Mouse (Mus musculus) heart, postnatal 36 days (tissue): Measurements from ENCODE around the gene Cnot2. TPM values are rescaled to one million over a fixed set of nuclear protein-coding genes. Genes with fewer than 3 reads are reported as not detected.

Source experiments
- DNase-seq, 2 experiments: peaks; one replicate each; pipeline ENCODE4 v3.0.0; 2021 to 2022
- intact Hi-C: fragments of 180-260 bp; cut with DNase I; formaldehyde crosslinking; loops from one replicate; pipeline ENCODE4 v1.15.1; 2025
- microRNA-seq, 2 experiments: library from miRNA; unstranded; fragments of <30 nt; microRNA quantifications; one replicate each; pipeline ENCODE4 v1.2.0; 2021; ENCODE audit warnings: borderline number of aligned reads in 2 of 2
- total RNA-seq, 2 experiments: library from RNA; stranded (reverse); gene quantifications; 2 replicates each; pipeline ENCODE4 v1.2.3; 2021

The Cnot2 gene
- total RNA-seq, 2 experiments from 2014 or later, result 37.3 to 41.9 TPM

- intact Hi-C loops, result no loop called here
- no peak for DNase-seq
These were observed 136.9 kb downstream of the Cnot2 start for GRCm38 (mm10) chr10:116444371-116444770.

DNA sequence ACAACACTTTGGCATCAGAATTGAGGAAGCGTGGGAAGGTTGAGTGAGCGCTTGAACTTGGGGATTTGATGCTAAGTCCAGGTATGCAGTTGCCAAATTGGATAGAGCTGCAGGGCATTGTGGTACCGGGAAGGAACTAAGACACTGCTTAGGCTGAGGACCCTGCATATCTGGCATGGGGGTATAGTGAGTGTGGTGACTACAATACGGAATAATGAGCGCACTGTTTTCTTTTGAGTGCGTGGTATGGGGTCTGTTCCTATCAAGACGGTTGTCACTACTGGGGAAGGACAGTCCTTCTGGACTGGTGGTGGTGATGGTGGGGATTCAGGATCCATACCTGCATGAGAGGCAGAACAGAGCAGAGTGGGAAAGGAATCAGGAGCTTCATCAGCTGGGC, 140.4 kb downstream of the Cnot2 start:
- DNase-seq, result no peak
- intact Hi-C loops, result no loop called here

- DNase-seq, result no peak
- intact Hi-C loops, result no loop called here
These were observed 141.2 kb downstream of the Cnot2 start for GRCm38 (mm10) chr10:116440088-116440487.

- DNase-seq, result no peak
- intact Hi-C loops, result no loop called here
These were observed 145.9 kb downstream of the Cnot2 start for GRCm38 (mm10) chr10:116435455-116435854.

Small RNA genes lying within 50 kb of the gene (microRNA-seq; reads per million reads assigned to microRNA genes)
- 0 reads per million in 2 experiments for gene Gm25190

Other genes with a start within 250 kb of the Cnot2 start
- gene Kcnmb4, start 107.6 kb downstream of the Cnot2 start, total RNA-seq, result under 1 TPM; 0.22 to 0.24 TPM